Mouse (Mus musculus): ENCODE measurements around the gene Ints4.

Gene Ints4

DNA sequence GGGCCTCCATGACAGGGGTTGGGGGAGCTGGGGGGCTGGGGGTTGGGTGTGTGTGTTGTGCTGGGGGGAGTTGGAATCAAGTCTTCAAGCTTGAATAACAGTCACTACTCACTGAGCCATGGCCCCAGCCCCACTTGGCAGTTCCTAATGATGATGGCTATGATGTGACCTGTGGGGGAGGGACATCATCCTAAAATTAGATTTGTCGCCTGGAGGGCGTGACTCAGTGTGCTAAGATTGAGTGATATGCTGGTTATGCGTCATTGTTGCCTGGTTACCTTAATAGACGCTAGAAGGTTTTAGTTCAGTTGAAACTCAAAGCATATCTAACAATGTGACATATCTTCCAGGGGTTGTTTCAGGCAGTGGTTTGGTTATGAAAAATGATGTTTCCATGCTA, 11.7 kb downstream of the Ints4 start:
- POLR2A ChIA-PET, result interaction anchor here in 2 of 4 experiments (0.7 to 2.7 kb wide), 6 partner anchors 10 to 105 kb away, joined by 3 to 14 read pairs (median 6); partner anchors contain the start of gene Ints4 (in 2 of the 2)
- CTCF ChIA-PET, result interaction anchor here in 2 of 4 experiments (0.6 to 1.2 kb wide), 2 partner anchors 10 to 11 kb away, joined by 3 to 4 read pairs; partner anchors contain the start of gene Ints4 (in 1 of the 2)

- ChIA-PET CTCF (interaction anchor here in 1 of 4 experiments (0.6 kb wide), 1 partner anchor 9 kb away, joined by 8 read pairs; no protein-coding TSS in a partner anchor), POLR2A (interaction anchor here in 2 of 4 experiments (0.7 to 1.3 kb wide), 4 partner anchors 14 to 87 kb away, joined by 3 to 15 read pairs (median 4); partner anchors contain the start of genes Aamdc (in 1 of the 2), Ints4 (in 1 of the 2) and Rsf1 (in 1 of the 2))
Observed at GRCm38 (mm10) chr7:97495052-97495451, 14.3 kb downstream of the Ints4 start.

DNA sequence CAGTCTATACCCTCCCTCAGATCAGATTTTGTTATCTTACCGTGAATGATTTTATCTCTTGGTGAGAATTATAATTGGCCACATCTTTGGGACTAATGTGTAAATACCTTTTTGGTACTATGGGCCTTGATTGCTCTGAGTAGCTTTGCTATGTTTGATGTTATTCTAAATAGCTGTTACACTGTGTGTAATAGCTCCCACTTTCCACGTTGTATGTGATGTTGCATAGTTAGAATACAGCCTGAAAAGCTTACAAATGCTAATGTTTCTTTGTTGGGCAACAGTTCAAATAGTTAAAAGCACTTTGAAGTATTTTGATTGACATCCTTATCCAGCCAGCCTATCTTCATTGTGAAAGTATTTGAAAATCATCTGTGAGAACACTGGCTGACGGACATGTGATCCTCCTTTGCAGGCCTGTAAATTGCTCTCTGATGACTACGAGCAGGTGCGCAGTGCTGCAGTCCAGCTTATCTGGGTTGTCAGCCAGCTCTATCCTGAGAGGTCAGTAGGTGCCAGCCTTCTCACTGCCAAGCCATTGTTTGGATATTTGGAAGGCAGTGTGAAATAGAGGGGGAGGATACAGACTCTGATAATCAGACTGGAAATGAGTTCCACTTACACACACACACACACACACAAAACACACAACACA, 19.9 kb downstream of the Ints4 start:
- POLR2A ChIA-PET, result interaction anchor here in 2 of 4 experiments (0.5 to 1.5 kb wide), 4 partner anchors 14 to 454 kb away, joined by 3 to 4 read pairs (median 3); no protein-coding TSS in a partner anchor

GRCm38 (mm10) chr7:97514786-97515185, 34.0 kb downstream of the Ints4 start:
- ChIA-PET POLR2A (interaction anchor here in 3 of 4 experiments (0.6 to 2.3 kb wide), 13 partner anchors 9 to 187 kb away, joined by 3 to 12 read pairs (median 3); partner anchors contain the start of genes Aamdc (in 1 of the 3), Ints4 (in 1 of the 3) and Rsf1 (in 1 of the 3)), CTCF (interaction anchor here (0.6 to 1.2 kb wide), 4 partner anchors 64 to 503 kb away, joined by 3 to 4 read pairs (median 4); partner anchors contain the start of genes Aamdc (in 1 of the 4) and Rsf1 (in 1 of the 4))

More for the DNA sequence above, 19.9 kb downstream of the Ints4 start:
- CTCF ChIA-PET, result interaction anchor here in 2 of 4 experiments (0.6 to 1.0 kb wide), 2 partner anchors 76 to 172 kb away, joined by 4 to 8 read pairs; no protein-coding TSS in a partner anchor

DNA sequence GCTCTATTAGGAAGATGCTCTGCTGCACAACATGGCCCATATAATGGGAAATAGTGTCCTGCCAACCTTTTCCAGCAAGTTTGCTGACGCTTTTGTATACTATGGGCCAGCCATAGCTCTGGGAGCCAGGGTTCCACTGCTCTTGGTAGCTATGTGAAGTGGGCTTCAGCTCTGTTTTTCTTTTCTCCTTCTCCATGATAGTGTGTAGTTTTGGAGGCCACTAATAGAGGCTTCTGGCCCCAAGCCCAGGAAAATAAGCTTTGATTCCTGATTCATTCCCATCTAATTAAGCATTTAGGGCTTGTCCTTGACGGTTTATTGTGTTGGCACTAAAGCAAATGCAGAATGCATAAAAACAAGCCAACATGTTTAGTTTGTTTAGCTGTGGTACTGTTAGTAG, 39.2 kb downstream of the Ints4 start:
- ChIA-PET POLR2A (interaction anchor here in 1 of 4 experiments (1.2 kb wide), 1 partner anchor 95 kb away, joined by 3 read pairs; no protein-coding TSS in a partner anchor), CTCF (interaction anchor here in 2 of 4 experiments (1.0 to 1.3 kb wide), 2 partner anchors 59 to 95 kb away, joined by 3 read pairs; partner anchors contain the start of gene Aamdc (in 1 of the 2))

- ChIA-PET CTCF (no interaction called here), POLR2A (interaction anchor here (0.6 to 5.8 kb wide), 17 partner anchors 11 to 202 kb away, joined by 3 to 56 read pairs (median 5); partner anchors contain the start of genes Aamdc (in 4 of the 4), Rsf1 (in 4 of the 4), Alg8 (in 1 of the 4) and Ints4 (in 1 of the 4))
Observed at GRCm38 (mm10) chr7:97535531-97535930, 54.8 kb downstream of the Ints4 start.

GRCm38 (mm10) chr7:97536571-97536970, 55.8 kb downstream of the Ints4 start:
- POLR2A ChIA-PET, result interaction anchor here in 3 of 4 experiments (0.7 to 5.8 kb wide), 23 partner anchors 9 to 307 kb away, joined by 3 to 56 read pairs (median 4); partner anchors contain the start of genes Aamdc (in 3 of the 3), Rsf1 (in 3 of the 3), Alg8 (in 2 of the 3) and Ints4 (in 2 of the 3)
- CTCF ChIA-PET, result interaction anchor here in 3 of 4 experiments (0.6 to 1.2 kb wide), 3 partner anchors 43 to 165 kb away, joined by 3 to 7 read pairs (median 5); partner anchors contain the start of genes Aamdc (in 1 of the 3) and Rsf1 (in 1 of the 3)

GRCm38 (mm10) chr7:97546462-97546861, 65.7 kb downstream of the Ints4 start:
- CTCF ChIA-PET, result no interaction called here
- POLR2A ChIA-PET, result interaction anchor here in 2 of 4 experiments (0.6 to 2.4 kb wide), 10 partner anchors 10 to 33 kb away, joined by 3 to 15 read pairs (median 4); partner anchors contain the start of genes Aamdc (in 2 of the 2) and Rsf1 (in 1 of the 2)

GRCm38 (mm10) chr7:97549301-97549700, 68.5 kb downstream of the Ints4 start:
- CTCF ChIA-PET, result no interaction called here

DNA sequence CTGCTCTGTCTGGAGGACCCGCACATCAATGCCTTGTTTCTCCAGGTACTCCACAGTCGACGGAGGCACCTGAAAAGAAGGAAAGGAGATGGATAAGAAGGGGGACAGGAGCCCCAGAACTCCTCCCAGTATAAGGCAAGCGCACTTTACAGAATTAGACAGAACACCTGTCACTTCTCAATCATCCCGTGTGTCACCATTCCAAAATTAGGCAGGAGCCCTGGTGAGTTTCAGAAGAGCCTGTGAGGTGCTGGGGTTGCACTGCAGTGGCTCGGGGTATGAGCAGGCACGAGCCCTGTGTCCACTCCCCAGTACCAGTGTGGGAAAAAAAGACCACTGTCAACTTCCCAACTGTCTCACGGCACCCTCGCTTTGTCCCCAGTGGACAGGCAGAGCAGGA, 69.9 kb downstream of the Ints4 start:
- ChIA-PET CTCF (no interaction called here), POLR2A (no interaction called here)

More at GRCm38 (mm10) chr7:97549301-97549700, 68.5 kb downstream of the Ints4 start:
- POLR2A ChIA-PET, result interaction anchor here in 3 of 4 experiments (0.6 to 1.4 kb wide), 4 partner anchors 13 to 30 kb away, joined by 3 to 4 read pairs (median 3); partner anchors contain the start of genes Aamdc (in 2 of the 3) and Rsf1 (in 2 of the 3)

GRCm38 (mm10) chr7:97563576-97563975, 82.8 kb downstream of the Ints4 start:
- CTCF ChIA-PET, result interaction anchor here in 2 of 4 experiments (0.8 to 1.6 kb wide), 3 partner anchors 11 to 138 kb away, joined by 3 to 4 read pairs (median 3); no protein-coding TSS in a partner anchor
- POLR2A ChIA-PET, result interaction anchor here (0.6 to 2.5 kb wide), 11 partner anchors 9 to 72 kb away, joined by 3 to 11 read pairs (median 5); partner anchors contain the start of genes Aamdc (in 4 of the 4) and Rsf1 (in 4 of the 4)

DNA sequence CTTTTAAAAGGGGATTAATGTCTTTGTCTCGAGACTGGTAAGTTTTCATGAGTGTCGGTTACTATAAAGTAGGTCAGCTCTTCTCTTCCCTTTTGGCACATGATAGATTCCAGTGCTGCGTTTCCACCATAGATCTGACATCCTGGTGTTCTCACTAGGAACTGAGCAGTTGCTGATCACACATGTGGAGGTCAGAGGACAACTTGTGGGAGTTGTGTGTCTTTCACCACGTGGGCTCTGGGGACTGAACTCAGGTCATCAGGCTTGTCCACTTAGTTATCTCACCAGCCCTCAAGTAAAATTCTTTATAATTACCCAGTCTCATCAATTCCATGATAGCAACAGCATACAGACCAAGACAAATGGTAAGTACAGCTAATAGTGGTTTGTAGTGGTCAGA, 88.6 kb downstream of the Ints4 start:
- POLR2A ChIA-PET, result interaction anchor here in 3 of 4 experiments (0.7 to 4.5 kb wide), 3 partner anchors 9 to 152 kb away, joined by 4 to 32 read pairs (median 29); partner anchors contain the start of genes Aamdc (in 2 of the 3) and Rsf1 (in 2 of the 3)
- CTCF ChIA-PET, result interaction anchor here in 2 of 4 experiments (1.2 to 1.3 kb wide), 2 partner anchors 10 kb away, joined by 3 read pairs; partner anchors contain the start of genes Aamdc (in 2 of the 2) and Rsf1 (in 2 of the 2)

DNA sequence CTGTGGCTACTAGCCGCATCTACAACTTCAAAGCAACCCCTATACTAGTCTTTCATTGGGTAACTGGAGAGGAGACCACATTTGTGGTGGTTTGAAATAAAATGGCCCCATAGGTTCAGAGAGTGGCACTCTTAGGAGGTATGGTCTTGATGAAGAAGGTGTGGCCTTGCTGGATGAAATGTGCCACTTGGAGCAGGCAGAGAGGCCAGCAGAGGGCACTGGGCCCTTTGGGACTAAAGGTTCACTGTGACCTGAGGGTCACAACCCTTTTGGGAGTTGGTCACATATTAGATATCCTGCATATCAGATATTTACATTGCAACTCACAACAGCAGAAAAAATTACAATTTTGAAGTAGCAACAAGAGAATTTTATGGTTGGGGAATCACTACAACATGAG, 89.6 kb downstream of the Ints4 start:
- ChIA-PET CTCF (no interaction called here), POLR2A (no interaction called here)

- CTCF ChIA-PET, result interaction anchor here (0.6 to 2.0 kb wide), 26 partner anchors 10 to 845 kb away, joined by 3 to 11 read pairs (median 3); partner anchors contain the start of genes Alg8 (in 1 of the 4), Ints4 (in 1 of the 4) and Ndufc2 (in 1 of the 4)
- POLR2A ChIA-PET, result interaction anchor here (0.6 to 8.0 kb wide), 146 partner anchors 10 to 1980 kb away, joined by 3 to 130 read pairs (median 4); partner anchors contain the start of genes Clns1a (in 3 of the 4), Ints4 (in 3 of the 4), Alg8 (in 2 of the 4) and Ndufc2 (in 2 of the 4)
Observed at GRCm38 (mm10) chr7:97578361-97579066, 97.8 kb downstream of the Ints4 start.

DNA sequence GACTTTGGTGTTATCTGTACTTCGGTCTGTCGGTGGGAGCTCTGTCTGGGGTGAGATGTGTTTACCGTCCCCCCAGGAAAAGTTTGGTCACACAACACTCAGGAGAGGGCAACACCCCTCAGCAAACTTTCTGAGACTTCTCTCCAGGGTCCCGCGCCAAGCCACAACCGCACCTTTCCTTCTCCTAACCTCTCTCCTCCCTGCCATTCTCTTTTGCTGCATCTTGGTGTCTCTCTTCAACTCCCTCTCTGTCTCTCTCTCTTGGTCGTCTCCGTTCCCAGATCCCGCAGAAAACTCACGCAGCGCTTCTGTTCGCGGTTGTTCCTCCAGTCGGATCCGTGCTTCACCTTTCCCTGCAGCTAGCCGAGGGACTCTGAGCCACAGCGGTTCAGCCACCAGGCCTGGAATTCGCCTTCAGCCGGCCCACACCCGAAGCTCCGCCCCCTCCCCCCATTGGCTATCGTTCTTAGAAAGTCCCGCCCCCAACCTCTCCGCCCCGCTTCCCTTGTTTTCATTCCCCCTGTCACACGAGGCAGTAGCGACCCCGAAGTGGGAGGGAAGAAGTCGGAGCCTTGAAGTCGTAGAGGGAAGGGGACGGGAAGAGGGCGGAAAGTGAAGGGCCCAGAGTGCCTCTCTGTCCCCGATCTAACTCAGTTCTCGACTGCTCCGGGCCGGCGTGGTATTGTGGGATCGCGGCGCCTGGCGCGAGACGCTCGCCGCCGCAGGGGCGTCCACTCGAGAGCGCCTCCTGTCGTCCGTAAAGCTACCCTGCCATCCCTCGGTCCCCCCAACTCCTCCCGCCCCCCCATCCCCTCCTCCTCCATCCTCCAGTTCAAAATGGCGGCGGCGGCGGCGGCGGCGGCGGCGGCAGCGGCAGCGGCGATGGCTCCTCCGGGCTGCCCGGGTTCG, 98.6 kb downstream of the Ints4 start, which contains the start of the genes Aamdc and Rsf1:
Gene Aamdc (minus strand): TSS at position 431 of the 909 bp plus-strand sequence.
Gene Rsf1 (plus strand): TSS at position 823 of the 909 bp plus-strand sequence.
- ChIA-PET POLR2A (interaction anchor here (0.5 to 8.0 kb wide), 165 partner anchors 8 to 1980 kb away, joined by 3 to 130 read pairs (median 4); partner anchors contain the start of genes Ints4 (in 4 of the 4), Clns1a (in 3 of the 4), Alg8 (in 2 of the 4) and Nars2 (in 2 of the 4)), CTCF (interaction anchor here (0.5 to 2.0 kb wide), 31 partner anchors 9 to 218 kb away, joined by 3 to 11 read pairs (median 3); partner anchors contain the start of genes Alg8 (in 1 of the 4) and Ints4 (in 1 of the 4))
